Mouse (Mus musculus): ENCODE measurements around the gene Sec24d.

The Sec24d gene

DNA sequence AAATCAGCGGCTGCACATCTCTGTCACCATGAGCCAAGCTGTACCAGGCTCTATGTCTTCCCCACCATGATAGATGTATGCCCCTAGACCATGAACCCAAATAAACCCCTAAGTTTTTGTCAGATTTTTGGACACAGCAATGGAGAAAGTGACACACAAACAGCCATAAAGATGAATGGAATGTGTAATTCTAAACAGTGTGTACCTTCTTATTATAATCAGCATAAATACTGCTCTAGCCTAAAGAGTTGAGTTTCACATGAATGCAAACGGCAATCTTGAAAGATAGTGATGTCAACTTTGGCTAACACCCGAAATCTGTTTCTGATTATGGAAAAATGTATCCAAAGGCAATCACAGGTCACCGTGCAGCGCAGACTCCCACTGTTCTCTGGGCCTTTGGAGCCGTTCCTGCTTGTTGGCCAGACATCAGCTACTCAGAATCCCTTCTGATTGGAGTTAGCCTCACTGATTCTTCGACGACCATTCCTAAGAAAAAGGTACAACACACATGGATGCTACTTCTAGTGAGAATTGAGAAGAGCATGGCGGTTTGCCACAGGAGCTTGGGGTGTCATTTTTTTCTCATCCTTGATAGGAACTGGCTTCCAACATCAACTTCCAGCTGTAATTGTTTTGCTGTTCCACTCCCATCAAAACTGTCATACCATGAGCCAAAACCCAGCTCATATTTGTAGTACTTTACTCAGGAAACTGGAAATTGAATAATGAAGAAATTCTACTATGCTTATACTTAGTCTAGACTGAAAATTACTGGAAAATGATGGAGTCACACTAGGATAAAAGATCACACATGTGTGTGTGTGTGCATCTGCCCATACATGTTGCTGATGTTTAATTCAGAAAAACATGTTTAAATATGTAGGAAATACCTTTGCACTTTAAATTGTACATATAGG lies 130.6 kb downstream of the Sec24d start:
- DNase-seq (ENCODE audit: low spot score in 2 of 2), result no peak

DNA sequence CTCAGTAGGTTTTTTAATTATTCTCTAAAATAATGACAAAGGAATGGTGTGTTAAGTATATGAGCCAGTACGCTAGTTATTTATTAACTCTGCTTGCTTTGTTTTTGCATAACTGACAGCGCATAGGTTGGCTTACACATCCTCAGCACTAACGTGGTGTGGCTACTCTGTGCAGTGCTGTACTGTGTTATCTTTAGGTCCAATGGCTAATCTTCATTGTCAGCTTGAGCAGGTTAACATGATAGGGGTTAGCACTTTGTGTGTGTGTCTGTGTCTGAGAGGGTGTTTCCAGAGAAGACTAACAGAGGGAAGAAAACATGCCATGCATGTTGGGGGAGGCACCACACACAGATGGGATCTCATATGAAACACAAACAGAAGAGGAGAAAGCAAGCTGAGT lies 137.7 kb downstream of the Sec24d start:
- no peak for DNase-seq (ENCODE audit: low spot score in 2 of 2)

DNA sequence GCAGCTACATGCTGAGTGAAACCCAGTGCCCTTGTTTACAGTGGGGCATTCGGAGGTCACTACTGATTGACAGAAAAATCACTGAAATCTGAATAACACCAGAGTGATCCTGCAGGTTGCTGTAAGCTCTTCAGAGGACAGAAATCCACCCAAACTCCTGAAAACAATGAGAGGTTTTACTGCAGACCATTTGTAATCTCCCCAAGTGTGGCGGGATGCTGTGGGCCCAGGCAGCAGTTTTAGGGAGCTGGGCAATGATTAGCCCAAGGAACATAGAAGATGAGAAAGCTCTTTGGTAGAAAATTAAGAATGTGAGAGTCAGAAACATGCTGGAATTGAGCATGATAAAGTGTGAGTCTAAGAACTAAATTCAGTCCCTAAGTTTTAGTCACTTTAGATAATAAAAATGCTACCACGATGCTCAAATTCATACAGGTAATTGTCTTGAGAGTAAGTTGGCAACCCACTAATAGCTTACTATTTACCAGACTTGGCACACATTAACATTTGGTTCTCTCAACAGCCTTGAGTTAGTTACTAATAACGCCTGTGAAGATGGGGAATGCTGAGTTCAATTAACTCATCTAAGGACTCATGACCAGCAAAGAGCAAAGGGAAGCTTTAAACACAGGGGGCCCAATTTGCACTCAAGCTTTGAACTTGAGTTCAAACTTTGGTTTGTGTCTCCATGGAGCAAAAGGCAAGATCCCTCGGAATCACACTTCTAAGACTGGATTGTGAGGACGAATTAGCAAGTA lies 144.7 kb downstream of the Sec24d start:
- no peak for DNase-seq (ENCODE audit: low spot score in 2 of 2)

DNA sequence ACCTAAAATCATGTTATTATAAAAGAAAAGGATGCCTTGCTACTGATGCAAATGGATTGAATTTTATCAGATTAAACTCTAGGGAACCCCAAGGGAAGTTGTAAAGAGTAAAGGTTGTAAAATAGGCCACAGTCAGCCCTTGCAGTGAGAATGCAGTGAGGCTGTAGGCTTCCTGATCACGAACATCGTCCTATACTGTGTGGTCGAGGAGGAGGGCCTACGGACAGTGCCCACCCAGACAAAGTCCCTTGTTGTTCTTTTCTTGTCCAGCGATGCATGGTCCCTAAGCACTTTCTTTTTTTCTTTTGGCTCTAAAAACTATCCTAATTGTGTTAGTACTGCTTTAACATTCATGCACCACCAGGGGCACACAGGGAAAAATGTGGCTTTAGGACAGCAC lies 145.9 kb downstream of the Sec24d start:
- DNase-seq (ENCODE audit: low spot score in 2 of 2), result no peak
